Mouse (Mus musculus): ENCODE measurements at regions not wholly inside any gene's neighbourhood (a gene's known extent, or its start where the extent isn't known, plus 50 kb on each side); places are given as distances from the start of the nearest gene placed in this dataset.
"Not testable (repeated sequence)": the region's sequence is repeated elsewhere in the genome, so short reads cannot be mapped to it uniquely, and the experiment has no call there.

- TF ChIP-seq CTCF (IDR thresholded peaks at IDR 0.05; ENCODE audit: low read depth, low read length); POLR2A (IDR thresholded peaks at IDR 0.05; ENCODE audit: borderline replicate concordance, low read depth, low read length): not testable (repeated sequence)
These were observed 602.1 kb downstream of the Kcnt2 start for GRCm38 (mm10) chr1:140848053-140848452.

All from bone marrow macrophage, adult 2 months (primary cell).